Mouse (Mus musculus) left cerebral cortex, postnatal 10 days (tissue): ENCODE measurements at regions not wholly inside any gene's neighbourhood (a gene's known extent, or its start where the extent isn't known, plus 50 kb on each side); places are given as distances from the start of the nearest gene placed in this dataset.
A peak's percentile ranks its signal among the peaks of the same experiment; 100 is the strongest.

Source experiments
- DNase-seq, 2 experiments: peaks; one replicate each; pipeline ENCODE4 v3.0.0; 2021 to 2022; ENCODE audit warnings: low spot score in 2 of 2, mixed read lengths in 1 of 2; ENCODE audit errors: extremely low spot score in 1 of 2
- intact Hi-C: fragments of 180-260 bp; cut with DNase I; formaldehyde crosslinking; loops from one replicate; pipeline ENCODE4 v1.15.1; 2025

DNA sequence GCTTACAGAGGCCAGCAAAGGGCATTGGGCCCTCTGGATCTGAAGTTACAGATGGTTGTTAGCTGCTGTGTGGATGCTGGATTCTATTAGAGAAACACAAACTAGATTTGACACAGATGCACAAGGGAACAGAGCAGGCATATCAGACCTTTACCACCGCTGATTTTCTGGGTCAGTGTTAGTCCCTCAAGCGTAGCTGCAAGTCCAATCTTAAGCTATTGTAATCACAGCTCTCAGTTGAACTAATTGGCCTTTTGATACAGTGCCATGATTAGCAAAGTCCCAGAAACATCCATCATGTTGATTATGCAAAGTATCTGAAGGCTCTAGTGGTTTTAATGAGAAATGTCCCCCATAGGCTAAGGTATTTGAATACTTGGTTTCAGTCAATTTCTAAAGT is 54.2 kb upstream of the Plppr5 start:
- intact Hi-C loops, result no loop called here
- DNase-seq, result no peak

DNA sequence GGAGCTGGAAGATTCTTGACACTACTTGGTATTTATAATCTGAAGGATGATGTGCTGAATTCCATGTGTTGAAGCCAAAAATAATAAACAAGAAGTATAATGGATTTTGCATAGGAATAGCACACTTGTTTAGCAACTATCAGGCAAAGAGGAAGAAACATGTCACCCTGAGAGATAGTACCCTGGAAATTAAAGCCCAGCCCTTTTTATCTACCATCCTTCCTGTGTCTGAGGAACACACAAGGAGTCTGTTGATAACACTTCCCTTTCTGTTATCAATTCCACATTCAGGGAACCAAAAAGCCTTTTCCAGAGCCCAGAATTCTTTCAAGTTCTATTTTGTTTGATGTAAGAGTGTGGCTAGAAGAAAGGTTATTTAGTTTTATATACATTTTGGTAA is 66.5 kb upstream of the Plppr5 start:
- intact Hi-C loops, result no loop called here
- no peak for DNase-seq

DNA sequence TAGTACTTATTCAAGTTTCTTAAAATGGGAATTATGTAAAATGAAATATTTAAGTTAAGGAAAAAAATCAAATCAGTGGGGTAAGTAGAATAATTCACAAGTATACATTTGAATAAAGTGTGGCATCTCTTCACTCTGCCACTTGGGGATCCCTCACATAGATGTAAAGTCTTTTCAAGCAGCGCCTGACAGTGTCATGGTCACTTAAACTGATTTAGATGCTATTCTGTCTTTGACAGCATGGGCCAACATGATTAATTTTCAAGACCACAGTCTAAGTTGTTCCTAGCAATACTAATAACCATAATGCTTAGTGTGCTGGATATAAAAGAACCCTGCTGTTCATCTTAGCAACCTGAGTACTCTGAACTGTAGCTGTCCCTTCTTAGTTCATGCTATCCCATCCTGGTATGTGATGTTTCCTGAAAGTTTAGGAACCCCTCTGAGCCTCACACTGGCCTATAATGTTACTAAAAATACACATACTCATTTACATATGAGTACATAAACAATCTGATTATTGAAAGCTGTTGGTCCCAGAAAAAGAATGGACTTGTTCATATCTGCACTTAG is 68.4 kb upstream of the Plppr5 start:
- intact Hi-C loops, result no loop called here
- no peak for DNase-seq

DNA sequence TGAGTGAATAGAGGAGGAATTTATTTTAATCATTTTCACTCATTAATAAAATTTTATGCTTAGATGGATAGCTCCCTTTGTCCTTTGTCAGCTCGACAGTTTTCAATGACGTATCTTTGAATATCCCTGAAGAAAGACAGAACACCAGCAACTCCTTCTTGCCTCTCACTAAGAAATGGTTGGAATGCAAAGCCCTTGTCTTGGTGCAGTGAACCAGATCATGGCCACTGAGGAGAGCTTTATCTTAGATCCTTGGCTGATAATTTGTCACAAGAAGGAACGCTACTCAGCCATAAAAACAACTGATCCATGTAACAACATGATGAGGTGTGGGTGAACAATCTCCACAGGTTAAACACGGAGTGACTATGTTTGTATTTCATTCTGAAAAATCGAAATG is 73.5 kb upstream of the Plppr5 start:
- intact Hi-C loops, result no loop called here
- no peak for DNase-seq

DNA sequence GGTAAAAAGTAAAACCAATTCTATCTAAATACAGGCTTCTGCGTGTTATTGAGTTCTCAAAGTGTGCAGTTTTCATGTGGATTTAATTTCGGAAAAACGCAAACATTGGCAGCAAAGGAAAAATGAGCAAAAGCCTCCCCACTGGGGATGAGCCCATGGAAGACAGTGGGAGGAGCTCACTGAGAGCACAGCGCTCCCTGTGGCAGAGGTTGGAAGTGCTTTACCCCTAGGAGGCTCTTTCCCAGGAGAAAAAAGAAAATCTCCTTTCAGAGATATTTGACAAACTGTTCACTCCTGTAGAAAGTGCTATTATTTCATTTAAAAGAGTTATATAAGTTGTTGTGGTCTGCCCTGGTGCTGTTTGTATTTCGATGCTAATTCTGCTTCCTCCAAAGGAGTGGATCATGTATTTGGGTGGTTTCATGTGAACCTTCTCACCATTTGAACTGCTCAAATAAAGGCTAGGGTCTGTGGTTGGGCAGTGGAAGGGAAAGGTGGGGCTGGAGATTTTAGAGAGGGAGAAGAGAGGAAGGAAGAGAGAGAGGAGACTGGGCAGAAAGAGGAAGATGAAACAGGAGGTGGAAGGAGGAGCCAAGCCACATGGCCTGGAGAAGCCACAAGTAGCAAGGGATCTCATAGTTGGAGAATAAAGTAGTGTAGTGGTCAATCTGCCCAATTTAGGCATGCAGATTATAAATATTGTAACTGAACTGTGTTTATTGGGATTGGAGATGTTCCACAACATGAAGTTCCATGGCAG is 76.3 kb upstream of the Plppr5 start:
- no peak for DNase-seq
- intact Hi-C loops, result no loop called here

GRCm38 (mm10) chr3:117494118-117494517 is 80.5 kb upstream of the Plppr5 start:
- peak in 1 of 2 experiments; percentile 33 for DNase-seq
- intact Hi-C loops, result no loop called here

DNA sequence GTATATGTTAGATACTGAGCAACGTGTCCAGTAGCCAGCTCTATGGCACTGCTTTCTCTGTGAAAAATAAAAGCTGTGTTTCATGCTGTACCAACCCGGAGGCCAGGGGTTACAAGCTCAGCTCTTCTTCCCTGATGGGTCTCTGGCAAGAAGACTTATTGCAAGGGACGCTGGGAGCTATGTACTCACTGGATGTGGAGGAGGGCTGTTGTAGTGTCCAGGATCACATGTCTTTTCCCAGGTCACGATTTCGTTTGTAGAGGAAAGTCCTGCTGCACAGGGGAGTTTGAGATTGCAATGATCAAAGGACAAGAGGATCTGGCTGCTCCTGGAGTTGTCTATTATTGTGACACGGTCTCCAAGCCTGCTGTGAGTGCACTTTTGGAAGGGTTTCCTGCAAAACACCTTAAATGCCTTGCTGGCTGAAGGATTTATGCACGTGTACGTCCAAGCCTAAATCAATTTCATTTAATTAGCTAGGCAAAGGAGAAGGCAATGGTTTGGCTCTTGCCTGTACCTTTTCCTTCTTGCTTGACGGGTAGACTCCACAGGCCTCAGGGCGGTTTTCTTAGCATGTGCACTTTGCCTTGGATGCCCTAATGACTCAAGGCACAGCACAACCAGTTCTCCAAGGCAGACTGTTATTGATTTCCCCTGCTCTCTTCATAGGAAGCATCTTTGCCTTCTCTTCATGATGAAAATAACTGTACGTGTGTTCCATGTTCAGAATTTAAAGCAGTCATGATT is 87.2 kb upstream of the Plppr5 start:
- intact Hi-C loops, result no loop called here
- DNase-seq, result no peak

DNA sequence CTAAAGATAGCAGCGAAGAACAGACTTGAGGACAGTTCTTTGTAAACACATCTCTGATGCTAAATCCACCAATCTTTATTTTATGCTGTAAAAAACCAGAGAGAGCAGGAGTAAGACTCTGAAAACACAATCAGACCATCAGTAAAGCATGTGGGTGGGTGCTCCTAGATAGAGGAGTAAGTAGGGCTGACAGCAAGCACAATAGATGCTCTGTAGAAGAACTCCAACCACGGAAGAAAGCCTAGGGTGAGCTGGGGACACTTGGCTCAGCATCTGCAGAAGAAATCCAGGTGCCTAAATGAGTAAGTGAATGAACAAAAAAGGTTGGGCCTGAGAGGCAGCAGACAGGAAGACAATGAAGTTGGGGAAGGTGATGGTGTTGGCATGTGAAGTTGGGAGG is 88.3 kb upstream of the Plppr5 start:
- DNase-seq, result no peak
- intact Hi-C loops, result no loop called here

- intact Hi-C loops, result no loop called here
- no peak for DNase-seq
These were observed 94.5 kb upstream of the Plppr5 start for GRCm38 (mm10) chr3:117480131-117480530.

- DNase-seq, result no peak
- intact Hi-C loops, result no loop called here
These were observed 98.8 kb upstream of the Plppr4 start for GRCm38 (mm10) chr3:117459507-117459906.

DNA sequence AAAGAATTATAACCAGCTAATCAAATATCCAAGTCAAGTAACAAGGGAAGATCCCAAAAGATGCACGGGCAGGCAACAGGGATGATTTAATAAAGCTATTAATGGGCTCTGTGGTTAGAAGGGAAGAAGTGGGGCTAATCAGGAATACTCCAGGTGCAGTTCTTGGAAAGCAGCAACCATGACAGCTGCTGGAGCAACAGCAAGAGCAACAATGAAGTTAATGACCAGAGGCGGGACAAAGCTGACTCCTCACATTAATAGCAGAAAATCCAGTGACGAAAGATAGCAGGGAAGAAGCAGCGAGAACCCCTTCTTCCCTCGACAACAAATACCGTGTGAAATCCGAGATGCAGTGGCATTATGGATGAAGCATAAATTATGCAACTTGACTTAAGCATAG is 89.9 kb upstream of the Plppr4 start:
- no peak for DNase-seq
- intact Hi-C loops, result no loop called here

- intact Hi-C loops, result no loop called here
- peak in 1 of 2 experiments; percentile 12 for DNase-seq
These were observed 81.2 kb upstream of the Plppr4 start for GRCm38 (mm10) chr3:117441887-117442286.

GRCm38 (mm10) chr3:117440294-117440693 is 79.6 kb upstream of the Plppr4 start:
- no peak for DNase-seq
- intact Hi-C loops, result no loop called here

DNA sequence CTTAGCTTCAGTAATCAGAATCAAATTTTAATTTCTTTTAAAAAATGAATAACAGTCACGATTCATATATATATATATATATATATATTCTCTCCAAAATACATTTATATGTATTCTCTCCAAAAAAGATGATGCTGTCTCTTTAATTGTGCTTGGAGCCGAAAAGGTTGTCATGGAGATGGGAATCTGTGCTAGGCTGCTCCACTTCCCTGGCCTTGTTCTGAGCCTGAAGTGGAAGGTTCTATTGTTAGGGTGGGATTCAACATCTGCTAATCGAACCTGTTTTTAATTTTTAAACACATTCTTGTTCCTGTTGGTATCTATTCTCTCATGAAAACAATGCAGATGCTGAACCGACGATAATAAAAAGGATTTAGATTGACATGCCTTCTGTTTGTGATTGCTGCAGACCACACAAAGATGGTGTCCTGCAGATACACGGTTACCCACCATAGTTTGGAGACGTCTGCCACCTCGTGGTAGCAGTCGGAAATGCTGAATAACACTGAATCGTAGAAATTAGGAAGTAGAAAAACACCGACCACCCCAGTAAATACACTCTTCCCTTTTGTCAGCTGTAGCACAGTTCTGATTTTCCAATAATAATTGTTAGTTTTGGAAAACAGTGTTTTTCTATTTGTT is 77.9 kb upstream of the Plppr4 start:
- intact Hi-C loops, result loop anchor here (2.0 to 10.0 kb wide), 4 partner anchors 84 to 534 kb away; no protein-coding TSS in a partner anchor
- DNase-seq, result peak; percentile 78 to 85

DNA sequence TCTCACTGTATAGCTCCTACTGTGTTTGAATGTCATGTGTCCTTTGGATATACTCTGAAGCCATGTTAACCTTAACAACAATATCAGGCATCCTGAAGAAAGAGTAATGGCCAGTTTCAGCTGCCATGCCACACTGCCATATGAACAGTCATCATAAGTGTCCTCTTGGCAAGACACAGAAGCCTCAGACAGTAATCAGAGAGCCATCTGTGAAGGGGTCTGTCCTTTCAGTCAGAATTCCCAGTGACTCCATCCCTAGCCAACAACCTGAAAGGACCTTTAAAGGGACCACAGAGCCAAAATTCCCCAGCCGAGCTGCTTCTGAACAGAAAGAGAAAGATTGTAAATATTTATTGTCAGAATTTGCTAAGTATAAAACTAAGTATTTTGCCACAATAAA is 63.9 kb upstream of the Plppr4 start:
- no peak for DNase-seq
- intact Hi-C loops, result no loop called here

GRCm38 (mm10) chr3:117412896-117413747 is 52.4 kb upstream of the Plppr4 start:
- intact Hi-C loops, result no loop called here
- no peak for DNase-seq
